In the genomic region with DNA sequence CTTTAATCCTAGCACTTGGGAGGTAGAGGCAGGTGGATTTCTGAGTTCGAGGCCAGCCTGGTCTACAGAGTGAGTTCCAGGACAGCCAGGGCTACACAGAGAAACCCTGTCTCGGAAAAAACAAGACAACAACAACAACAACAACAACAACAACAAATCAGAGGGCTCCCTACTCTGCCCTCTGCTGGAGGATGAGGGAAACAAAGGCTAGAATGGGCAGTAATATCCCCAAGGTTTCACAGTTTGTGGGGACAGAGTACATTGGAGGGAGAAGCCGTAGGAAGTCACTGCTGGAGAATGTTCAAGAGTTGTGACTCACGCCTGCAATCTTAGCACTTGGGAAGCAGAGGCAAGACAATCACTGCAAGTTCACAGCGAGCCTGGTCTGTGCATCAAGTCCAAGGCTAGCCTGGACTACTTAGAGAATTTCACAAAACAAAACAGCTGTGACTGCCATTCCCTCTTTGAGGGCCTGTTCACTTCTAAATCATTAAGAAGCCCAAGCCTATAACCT, we compare ENCODE assay signal across 15 mouse cellular contexts. TPM values are rescaled to one million over a fixed set of nuclear protein-coding genes. Genes with fewer than 3 reads are reported as not detected.
DNase-seq lines count a peak whose midpoint lies in the region; ATAC-seq and TF ChIP-seq lines count a peak whose summit lies in the region.
"Had no signal": no experiment of that assay in that cellular context is flagged by ENCODE, and none has a peak within 500 bp of the region (broad histone marks: within the 10 kb centered on the region; RNA-seq: fewer than 3 reads in every experiment).

No protein-coding gene starts in this region.

- CTCF ChIA-PET in Patski (lab: Charles Lee), result interaction anchor here (0.7 to 1.3 kb wide), 3 partner anchors 9 to 34 kb away, joined by 3 to 4 read pairs (median 3); no protein-coding TSS in a partner anchor

- H3K4me2 ChIP-seq in kidney, postnatal 0 days (ENCODE audit: low read length), result no peak overlapping the region
- no peak overlapping the region for H3K4me2 ChIP-seq in kidney, embryonic 16.5 days (replicated peaks; ENCODE audit: low read depth, low read length)
- H3K4me2 ChIP-seq: neural tube, embryonic 12.5 days had no signal

- peak; percentile 41; the same call in 1 of the 2 replicates for TF ChIP-seq CTCF in kidney, postnatal 0 days (IDR thresholded peaks at IDR 0.05; ENCODE audit: low read depth)
- TF ChIP-seq CTCF in Patski (IDR thresholded peaks at IDR 0.05), result peak; percentile 55

- ATAC-seq in kidney, postnatal 0 days (replicated peaks; ENCODE audit: low FRiP score, low read depth), result no peak
- no peak for ATAC-seq in kidney, embryonic 16.5 days (ENCODE audit: low FRiP score, low TSS enrichment)
- ATAC-seq in Patski, result no peak

- no peaks in the 10 kb centered on the region for H3K36me3 ChIP-seq in kidney, postnatal 0 days (ENCODE audit: insufficient read depth, low read length)
- no peaks in the 10 kb centered on the region for H3K36me3 ChIP-seq in kidney, embryonic 16.5 days (ENCODE audit: insufficient read depth, low read length)
- H3K36me3 ChIP-seq: neural tube, embryonic 12.5 days had no signal

- no peaks in the 10 kb centered on the region for H3K4me1 ChIP-seq in kidney, postnatal 0 days (replicated peaks; ENCODE audit: insufficient read depth, low read length)
- H3K4me1 ChIP-seq in kidney, embryonic 16.5 days (ENCODE audit: insufficient read depth, low read length), result peaks cover 7% of the 10 kb centered on the region

- H3K9ac ChIP-seq in kidney, postnatal 0 days (ENCODE audit: low read depth, low read length), result no peak overlapping the region
- no peak overlapping the region for H3K9ac ChIP-seq in kidney, embryonic 16.5 days (replicated peaks; ENCODE audit: low read length)
- H3K9ac ChIP-seq: neural tube, embryonic 12.5 days had no signal

- DNase-seq in cerebellum, postnatal 14 days, result peak; percentile 25 to 42
- no peak for DNase-seq in cerebellum, adult 11 months
- no peak for DNase-seq in kidney, postnatal 0 days (ENCODE audit: low spot score)
- DNase-seq in 3T3-L1 (ENCODE audit: low read depth, low spot score) (peak; percentile 47), Patski (ENCODE audit: low read depth, low spot score) (no peak)
- no peak for DNase-seq in testis, postnatal 14 days (ENCODE audit: low spot score)
- no peak for DNase-seq in urinary bladder, postnatal 25 days (ENCODE audit: low spot score)
- DNase-seq: cerebellum, adult 8-10 months; gastrocnemius, postnatal 36 days; kidney, postnatal 25 days; left cerebral cortex, postnatal 4 days; midbrain, embryonic 14.5 days; right cerebral cortex, postnatal 14 days had no signal

- no peak overlapping the region for H3K4me3 ChIP-seq in kidney, postnatal 0 days (replicated peaks; ENCODE audit: low read depth, low read length)
- H3K4me3 ChIP-seq in kidney, embryonic 16.5 days (ENCODE audit: low read length), result no peak overlapping the region
- H3K4me3 ChIP-seq: neural tube, embryonic 12.5 days had no signal

- no peaks in the 10 kb centered on the region for H3K27me3 ChIP-seq in kidney, postnatal 0 days (ENCODE audit: insufficient read depth, low read length)
- H3K27me3 ChIP-seq in kidney, embryonic 16.5 days (ENCODE audit: insufficient read depth, low read length), result no peaks in the 10 kb centered on the region
- H3K27me3 ChIP-seq in Patski, result no peaks in the 10 kb centered on the region

- 79% methylated on average over 5 of the region's 5 CpGs for WGBS in kidney, postnatal 0 days
- WGBS in kidney, embryonic 16.5 days, result 77% methylated on average over 5 of the region's 5 CpGs

- in situ Hi-C loops in Patski (cut with MboI; ENCODE audit: low pct_unique_long_range_greater_than_20kb), result no loop called here

- no peak overlapping the region for H3K27ac ChIP-seq in kidney, postnatal 0 days
- no peak overlapping the region for H3K27ac ChIP-seq in kidney, embryonic 16.5 days (ENCODE audit: low read length)
- H3K27ac ChIP-seq: neural tube, embryonic 12.5 days had no signal

- H3K9me3 ChIP-seq in kidney, postnatal 0 days (replicated peaks; ENCODE audit: low read length), result no peaks in the 10 kb centered on the region
- H3K9me3 ChIP-seq in kidney, embryonic 16.5 days (ENCODE audit: low read length), result no peaks in the 10 kb centered on the region
- H3K9me3 ChIP-seq: neural tube, embryonic 12.5 days had no signal

- POLR2A ChIA-PET in Patski (lab: Charles Lee), result no interaction called here

RNA-seq across cellular contexts. Expression of gene Ttc39a, which starts 5.2 kb away (rescaled TPM):
- polyA plus RNA-seq in kidney, postnatal 0 days (2015; fragmentation: Nextera tagmentation; extraction: Ambion mirVana), result 2.6 and 3.0 TPM in 2 replicates
- 4.8 and 6.0 TPM in 2 replicates for polyA plus RNA-seq in kidney, embryonic 16.5 days (2015; fragmentation: Nextera tagmentation; extraction: Ambion mirVana)
- polyA plus RNA-seq in Patski (2021), result 7.2 TPM

Comparison
In these comparisons a context has a peak if more than half of its experiments do, and no peak if none do; other contexts are left out.
1. DNase-seq: peak in cerebellum, postnatal 14 days (2 of 2) and 3T3-L1 (single experiment); none in cerebellum, adult 11 months (single experiment), kidney, postnatal 0 days (single experiment), Patski (single experiment), testis, postnatal 14 days (single experiment) and urinary bladder, postnatal 25 days (single experiment).